Mouse (Mus musculus) adrenal gland, adult 2 months (tissue): ENCODE data around the gene Erich4. TPM values are rescaled to one million over a fixed set of nuclear protein-coding genes. Genes with fewer than 3 reads are reported as not detected.

Experiments
- DNase-seq: peaks from one replicate; pipeline ENCODE4 v3.0.0; 2021
- long read RNA-seq: library from polyadenylated mRNA; stranded (forward); transcript quantifications from one replicate; pipeline ENCODE4 v2.0.0, GENCODE M21; 2021
- polyA plus RNA-seq: library from polyadenylated mRNA; depleted of rRNA; stranded (reverse); fragments of >200 nt; gene quantifications from 2 replicates; pipeline ENCODE4 v1.2.3, GENCODE M21; 2012; rRNA removed
- total RNA-seq, 2 experiments: library from RNA; stranded (reverse); gene quantifications; 2 replicates each; pipeline ENCODE4 v1.2.3; 2021

Erich4 gene
- not detected for total RNA-seq
- polyA plus RNA-seq = not detected in 2 replicates
- long read RNA-seq = 0 reads

DNA sequence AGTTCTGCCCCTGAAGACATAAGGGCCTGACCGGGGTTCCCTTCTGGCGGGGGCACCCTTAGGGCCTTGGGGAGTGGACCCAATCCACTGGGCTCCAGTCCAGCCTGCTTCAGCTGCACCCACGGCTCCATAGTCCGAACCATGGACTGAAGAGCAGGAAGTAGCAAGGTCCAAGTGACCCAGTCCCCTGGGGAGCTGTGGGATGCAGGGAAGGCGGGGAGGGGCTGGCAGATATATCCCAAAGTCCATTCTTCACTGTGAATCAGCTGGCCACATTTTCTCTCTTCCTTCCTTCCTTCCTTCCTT lies at the start of gene Erich4:
Gene Erich4 (minus strand): TSS at position 187 of the 306 bp plus-strand sequence.
- DNase-seq = no peak

DNA sequence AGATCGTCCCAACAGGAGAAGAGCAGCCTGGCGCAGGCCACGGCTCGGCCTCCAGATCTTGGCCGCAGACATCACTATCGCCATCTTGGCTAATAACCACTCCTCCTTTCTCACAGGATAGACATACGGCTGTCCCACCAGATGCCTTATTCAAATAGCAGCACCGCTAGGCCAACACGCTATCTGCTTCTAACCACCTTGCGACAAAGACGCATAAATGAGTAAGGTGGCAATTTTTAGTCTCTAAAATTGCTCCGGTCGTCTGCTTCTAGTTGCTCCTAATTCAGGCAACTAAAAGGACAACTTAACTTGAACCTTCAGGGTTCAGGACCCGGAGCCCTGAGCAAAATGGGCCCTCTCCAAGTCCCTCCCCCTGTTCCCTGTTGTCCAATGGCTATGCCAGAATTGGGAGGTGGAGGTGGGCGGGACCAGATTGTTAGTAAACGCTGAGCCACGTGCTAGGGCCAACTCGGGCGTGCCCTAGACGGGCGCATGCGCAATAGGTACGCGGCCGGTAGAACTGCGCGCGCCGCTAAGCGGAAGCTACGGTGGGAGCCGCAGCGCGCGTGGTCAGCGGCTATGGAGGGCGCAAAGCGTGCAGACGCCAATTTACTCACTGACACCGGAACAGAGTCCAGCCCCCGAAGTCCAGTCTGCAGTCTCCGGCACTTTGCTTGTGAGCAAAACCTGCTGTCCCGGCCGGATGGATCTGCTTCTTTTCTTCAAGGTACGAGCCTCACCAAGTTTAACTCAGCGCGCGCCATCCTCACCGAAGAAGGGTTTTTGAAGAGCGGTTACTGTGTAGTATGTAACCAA lies 43.2 kb upstream of the Erich4 start, which contains the start of the genes Bckdha and Exosc5:
Gene Bckdha (minus strand): TSS at position 325 of the 816 bp plus-strand sequence.
Gene Exosc5 (plus strand): TSS at position 508 of the 816 bp plus-strand sequence.
- peak; percentile 99 for DNase-seq

DNA sequence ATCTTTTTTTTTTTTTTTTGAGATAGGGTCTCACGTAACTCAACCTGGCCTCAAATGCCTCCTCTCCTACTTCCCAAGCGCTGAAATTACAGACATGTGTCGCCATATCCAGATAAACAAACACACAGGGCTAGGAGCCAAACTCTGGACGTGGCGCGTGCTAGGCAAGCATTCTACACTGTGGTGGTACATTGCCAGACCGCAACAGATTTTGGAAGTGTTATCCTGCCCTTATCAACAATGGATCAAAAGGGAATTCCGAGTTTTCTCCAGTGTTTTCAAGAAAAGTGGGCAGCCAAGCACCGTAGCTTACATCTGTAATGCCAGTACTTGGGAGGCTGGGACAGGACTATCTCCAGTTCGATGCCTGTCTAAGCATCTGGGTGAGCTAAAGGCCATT lies 42.1 kb upstream of the Erich4 start:
- peak; percentile 49 for DNase-seq

DNA sequence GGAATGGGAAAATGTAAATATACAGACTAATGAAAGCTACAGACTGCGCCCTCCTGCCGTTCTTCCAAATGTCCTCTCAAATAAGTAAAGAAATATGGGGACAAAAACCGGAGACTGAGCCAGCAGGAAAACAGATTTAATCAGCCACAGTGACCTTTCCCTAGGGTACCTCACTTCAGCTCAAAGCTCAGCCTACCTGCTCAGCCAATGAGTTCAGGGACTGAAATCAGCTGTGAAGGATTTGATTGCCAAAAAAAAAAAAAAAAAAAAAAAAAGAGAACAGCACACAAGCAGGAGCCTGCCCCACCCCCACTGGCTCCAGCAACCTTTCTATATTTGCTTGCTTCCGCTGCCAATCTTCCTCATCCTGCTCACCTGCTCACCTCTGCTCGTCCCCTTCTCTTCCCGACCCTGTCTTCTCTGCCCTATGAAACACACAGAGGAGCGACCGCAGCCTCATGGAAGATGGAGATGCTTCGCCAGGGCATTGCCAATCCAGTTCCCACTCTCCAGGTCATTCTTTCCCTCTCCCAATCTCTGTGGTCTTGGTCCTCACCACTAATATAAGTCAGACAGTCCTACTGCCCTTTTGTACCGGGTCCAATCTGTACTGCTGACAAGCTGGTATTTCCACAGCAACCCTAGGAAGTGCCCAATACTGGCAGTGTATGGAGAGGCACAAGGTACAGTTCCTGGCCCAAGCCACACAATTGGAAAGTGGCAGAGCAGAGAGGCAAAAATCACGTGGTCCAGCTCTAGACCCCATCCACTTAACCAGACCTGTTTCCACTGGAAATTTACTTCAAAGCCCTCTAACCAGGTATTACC lies 40.1 kb upstream of the Erich4 start:
- peak; percentile 21 for DNase-seq

DNA sequence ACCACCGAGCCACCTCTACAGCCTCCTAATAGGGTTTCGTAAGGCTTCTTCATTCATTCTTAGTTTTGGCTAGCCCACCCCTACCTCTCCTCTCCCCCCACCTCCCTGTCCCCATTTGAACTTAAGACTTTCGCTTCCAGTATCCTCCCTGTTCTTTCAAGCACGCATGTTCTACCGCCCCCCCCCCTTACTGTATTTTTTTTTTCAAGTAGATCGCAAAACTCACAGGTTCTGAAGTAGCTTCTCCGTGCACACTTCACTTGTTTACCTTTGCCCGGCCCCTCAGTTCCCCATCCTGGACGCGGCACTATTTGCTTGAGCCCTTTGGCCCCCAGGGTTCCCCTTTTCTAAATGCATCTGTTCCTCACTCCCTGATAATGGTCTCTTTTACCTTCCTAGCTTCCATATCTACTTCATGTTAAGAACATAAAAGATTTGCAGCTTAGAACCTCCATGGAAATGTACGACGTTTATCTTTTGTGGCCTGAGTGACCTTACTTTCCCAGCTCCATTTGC lies 36.6 kb upstream of the Erich4 start:
- no peak for DNase-seq

DNA sequence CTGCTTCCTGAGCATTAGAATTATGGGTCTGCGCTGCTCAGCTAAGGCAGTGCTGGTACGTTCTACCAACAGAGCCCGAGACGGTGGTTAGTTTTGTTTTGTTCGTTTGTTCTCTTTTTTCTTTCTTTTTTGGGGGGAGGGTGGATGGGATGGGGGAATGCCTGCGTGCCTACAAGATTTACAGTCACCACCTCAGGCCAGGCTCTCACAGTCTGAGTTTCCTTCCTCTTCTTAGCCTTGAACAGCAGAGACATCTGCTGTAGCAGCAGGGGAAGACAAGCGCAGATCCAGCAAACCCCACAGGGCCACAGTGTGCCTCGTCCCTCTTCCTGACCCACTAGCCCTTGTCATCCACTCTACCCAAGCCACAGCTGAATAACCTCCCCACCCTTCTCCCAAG lies 35.6 kb upstream of the Erich4 start:
- no peak for DNase-seq

DNA sequence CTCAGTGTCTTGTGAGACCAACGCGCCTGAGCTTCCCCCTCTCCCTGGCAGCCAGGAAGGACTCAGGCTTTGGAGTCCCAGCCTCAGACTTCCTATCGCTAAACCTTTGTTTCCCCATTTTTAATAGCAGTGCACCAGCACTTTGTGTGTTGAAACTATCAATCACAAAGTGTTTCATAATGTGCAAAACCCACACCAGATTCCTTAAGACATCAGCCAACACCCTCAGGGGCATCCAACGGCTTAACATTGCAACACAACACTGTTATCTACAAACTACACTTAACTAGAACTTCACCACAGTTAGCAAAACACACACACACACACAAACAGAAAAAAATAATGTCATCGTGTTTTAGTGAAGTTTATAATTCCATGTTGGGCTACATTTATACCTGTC lies 34.1 kb upstream of the Erich4 start:
- no peak for DNase-seq

DNA sequence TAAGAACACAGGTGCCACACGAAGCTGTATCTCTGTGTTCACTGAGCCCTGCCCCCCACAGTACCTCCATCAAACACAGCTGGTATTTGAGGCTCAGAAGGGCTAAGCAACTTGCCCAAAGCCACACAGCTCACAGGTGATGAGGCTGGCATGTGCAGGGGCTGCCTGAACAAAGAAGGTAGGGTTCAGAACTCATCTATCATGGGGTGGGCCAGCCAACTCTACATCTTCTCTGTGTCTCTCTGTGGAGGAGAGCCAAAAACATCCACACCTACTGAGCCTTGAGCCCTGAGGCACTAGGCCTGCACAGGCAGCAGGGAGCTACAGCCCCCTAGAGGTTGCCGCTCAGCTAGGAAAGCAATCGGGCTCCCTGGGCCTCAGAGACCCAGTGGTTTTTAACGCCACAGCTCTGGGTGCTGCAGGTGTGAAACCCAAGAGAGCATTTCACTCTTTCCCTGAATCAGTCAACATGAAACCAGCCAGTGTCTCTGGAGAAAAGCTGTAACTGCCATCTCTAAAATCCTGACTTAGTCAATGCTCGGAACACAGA lies 32.0 kb upstream of the Erich4 start:
- DNase-seq = no peak

DNA sequence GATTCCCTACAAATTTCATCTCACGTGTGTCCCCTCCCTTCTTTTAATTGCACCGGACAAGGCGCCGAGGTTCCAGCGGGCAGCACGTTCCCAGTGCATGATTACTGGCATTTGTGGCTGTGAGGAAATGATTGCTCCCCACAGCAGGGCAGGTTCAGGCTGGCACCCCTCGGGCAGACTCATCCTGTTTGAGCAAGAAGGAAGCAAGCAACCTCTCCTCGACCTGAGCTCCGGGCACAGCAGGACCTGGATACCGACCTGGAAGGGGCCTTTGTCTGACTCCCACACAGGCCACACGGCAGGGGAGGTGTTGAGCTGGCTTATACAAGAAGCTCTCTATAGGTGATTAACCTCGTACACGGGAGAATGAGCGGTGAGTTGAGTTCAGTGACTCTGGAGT lies 29.4 kb upstream of the Erich4 start:
- no peak for DNase-seq

DNA sequence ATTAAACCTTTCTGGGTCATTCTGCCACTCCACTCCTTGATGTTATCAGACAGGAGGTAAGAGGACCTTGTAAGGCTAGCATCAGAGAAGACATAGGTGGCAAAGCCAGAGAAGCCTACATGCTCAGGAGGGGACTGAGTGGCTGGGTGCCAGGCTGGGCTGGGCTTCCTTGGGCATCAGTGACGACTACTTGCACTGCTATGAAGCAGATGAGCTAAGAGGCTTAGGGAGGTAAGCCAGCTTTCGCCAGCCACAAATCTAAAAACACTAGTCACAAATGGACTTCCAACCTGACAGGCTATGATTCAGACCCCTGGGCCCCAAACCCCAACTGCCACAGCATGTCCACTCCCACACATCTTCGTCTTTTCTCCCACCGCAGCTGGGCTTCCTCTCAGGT lies 28.9 kb upstream of the Erich4 start:
- DNase-seq = no peak

DNA sequence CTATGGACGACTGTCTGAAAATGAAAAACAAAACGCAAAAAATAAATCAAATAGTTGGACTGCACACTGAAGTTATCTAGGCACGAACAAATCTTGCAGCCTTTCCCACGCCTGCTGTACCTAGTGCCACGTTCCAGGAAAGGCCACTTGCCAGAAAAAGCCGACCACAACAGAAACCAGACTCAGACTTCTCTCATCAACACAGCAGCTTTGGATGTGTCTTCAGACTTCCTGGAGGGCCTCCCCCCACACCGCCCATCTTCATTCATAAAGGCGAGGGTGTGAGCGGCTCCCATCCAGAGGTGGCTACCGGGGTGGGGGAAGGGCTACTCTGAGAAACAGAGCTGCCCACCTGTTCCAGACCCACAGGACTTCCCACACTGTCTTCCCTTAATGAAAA lies 28.4 kb upstream of the Erich4 start:
- DNase-seq = no peak

DNA sequence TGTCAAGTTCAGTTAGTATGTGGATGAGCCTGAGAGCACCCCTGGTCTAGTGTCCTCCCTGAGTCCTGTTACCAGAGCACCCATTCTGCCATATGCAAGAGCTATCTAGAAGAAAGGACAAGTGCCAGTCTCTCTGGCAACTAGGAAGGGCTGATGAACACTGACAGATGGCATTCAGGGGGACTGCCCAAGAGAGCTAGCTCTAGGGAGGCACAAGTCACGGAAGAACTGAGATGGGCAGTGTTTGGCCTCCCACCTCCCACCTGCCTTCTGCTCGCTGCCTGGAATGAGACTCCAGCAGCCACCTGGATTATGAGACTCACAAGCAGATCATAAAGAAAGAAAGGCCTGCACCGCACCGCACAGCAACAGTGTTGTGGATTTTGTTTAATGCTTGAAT lies 24.1 kb upstream of the Erich4 start:
- DNase-seq = no peak

DNA sequence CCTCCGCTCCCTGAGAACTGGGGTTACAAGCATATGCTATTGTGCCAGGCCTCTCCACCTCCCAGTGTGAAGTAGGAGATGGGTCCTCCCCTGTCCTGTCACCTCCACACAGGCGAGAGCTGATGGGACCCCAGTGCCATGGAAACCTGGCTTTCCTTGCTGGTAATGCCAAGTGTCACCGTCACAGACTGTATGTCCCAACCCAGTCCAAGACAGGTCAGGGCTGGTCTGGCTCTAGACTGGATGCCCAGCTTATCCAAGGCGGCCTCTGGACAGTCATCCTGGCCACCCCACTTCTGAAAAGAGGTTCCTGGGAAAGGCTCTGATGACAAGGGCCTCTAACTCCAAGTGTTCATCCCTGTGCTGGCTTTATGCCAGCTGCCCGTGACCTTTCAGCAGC lies 21.4 kb upstream of the Erich4 start:
- DNase-seq = no peak

DNA sequence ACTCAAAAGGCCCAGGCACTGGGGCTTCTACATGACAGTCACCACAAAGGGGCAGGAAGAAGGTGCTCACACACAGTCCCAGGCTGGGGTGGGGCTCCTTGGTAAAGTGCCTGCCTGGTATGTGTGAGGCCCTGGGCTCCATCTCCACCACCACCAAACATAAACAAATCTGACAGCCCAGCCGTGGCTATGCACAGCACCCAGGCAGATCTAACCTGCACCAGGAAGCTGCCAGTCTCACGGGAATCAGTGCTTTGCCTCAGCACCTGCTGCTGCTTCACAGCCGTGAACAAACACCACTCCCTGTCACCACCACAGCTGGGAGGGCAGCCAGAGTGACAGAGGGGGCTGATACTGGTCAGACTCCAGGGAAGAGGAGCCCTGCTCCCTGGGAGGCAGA lies 20.7 kb upstream of the Erich4 start:
- no peak for DNase-seq

DNA sequence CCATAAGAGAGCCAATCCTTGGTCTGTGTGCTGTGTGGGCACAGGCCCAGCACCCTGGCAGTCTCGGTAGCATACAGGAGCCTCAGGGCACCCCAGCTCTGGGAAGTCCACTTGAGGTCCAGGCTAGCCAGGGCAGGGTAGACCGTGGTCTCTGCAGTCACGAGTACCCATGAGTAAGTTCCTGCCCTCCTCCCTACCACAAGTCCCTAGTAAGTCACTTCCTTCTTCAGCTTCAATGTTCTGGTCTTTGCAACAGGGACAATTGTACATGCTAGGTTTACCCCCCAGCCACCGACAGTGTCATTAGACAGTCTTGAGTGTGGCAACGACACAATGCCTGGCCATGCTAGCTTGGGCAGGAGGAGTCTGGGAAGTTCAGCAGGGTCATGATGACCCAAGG lies 17.0 kb upstream of the Erich4 start:
- DNase-seq = no peak

DNA sequence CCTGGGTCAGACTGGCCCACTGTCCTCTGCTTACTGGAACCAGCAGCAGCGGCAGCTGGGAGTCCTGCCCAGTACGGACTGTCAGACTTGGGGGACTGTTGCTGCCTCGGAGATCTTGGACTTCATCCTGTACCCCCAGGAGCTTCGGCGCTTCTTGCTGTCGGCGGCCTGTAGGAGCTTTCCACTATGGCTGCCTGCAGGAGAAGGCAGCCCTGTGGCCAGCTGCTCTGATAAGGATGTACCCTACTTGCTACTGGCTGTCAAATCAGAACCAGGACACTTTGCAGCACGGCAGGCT lies 12.6 kb upstream of the Erich4 start:
- DNase-seq = no peak

DNA sequence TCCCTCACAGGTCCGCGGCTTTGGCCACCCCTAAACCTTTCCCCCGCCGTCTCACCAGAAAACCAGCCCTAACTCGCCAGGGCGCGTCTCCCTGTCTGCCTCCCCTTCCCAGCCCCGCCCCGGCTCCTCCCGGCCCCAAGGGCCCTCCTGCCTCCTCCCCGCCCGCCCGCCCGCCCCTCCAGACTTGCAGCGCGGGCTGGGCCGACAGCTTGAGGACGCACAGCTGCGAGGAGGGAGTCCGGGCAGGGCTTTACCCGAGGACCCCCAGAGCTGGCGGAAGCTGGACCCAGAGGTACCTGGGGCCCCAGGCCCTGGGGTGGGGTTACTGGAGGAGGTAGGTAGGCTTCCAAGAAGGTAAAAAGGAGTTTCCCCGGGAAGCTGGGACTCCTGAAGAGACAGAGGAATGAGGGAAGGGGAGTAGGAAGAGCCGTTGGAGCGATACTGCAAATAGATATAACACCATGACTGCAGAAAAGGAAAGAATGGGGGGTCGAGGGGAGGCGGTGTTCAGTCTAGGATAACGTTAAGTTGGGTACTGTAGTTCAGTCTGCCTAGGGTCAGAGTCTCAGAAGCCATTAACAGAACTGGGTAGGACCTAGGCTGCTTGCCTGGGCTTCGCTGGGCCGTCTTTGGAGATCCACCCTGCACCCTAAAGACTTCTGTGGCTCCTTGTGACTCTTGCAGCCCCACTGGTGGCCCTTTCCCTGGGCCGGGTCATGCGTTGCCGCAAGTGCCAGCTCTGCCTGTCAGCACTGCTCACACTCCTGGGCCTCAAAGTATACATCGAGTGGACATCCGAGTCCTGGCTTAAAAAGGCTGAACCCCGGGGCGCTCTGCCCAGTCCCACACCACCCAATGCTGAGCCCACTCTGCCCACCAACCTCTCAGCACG lies 12.0 kb upstream of the Erich4 start:
- DNase-seq = peak; percentile 81

DNA sequence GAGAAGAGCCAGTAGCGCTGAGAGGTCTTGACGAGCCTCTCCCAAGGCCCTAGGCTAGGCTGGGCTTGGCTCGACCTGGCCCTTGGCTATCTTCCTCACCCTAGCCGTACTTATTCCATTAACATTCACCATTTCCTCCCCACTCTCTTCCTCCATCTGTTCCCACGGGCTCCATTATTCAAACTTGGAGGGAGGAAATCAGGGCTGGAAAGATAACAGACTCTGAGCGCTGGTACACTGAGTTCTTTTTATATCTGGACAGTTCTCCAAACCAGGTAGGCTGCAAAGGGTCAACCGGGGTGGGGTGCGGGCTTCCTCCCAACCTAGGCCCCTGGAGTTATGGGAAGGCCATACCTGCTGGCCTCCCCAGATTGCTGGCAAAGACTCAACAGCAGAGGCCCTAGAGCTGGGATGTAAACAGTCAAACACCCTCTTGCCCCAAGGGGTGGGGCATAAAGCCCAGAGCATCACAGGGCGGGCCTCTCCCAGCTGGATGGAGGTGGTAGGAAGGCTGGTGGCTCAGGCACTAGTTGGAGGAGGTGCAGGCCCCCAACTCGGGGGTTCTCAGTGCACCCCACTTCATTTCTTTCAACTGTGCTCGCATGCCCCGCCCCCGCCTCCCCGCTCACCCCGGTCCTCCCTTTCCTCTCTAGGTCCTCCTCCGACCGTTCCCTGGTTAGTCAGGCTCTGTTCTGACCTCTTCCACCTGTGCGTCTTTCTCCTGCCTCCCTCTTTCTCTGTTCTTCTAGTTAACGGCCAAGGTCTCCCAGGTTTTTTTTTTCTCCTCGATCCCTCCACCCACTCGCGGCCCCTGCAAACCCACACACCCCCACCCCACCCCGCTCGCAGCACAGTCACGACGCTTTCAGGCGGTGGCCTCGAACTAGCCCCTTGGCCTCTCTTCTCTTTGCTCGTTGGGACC lies 11.1 kb upstream of the Erich4 start, which contains the start of gene B3gnt8:
Gene B3gnt8 (plus strand): TSS at position 146 of the 922 bp plus-strand sequence.
- DNase-seq = peak; percentile 48

DNA sequence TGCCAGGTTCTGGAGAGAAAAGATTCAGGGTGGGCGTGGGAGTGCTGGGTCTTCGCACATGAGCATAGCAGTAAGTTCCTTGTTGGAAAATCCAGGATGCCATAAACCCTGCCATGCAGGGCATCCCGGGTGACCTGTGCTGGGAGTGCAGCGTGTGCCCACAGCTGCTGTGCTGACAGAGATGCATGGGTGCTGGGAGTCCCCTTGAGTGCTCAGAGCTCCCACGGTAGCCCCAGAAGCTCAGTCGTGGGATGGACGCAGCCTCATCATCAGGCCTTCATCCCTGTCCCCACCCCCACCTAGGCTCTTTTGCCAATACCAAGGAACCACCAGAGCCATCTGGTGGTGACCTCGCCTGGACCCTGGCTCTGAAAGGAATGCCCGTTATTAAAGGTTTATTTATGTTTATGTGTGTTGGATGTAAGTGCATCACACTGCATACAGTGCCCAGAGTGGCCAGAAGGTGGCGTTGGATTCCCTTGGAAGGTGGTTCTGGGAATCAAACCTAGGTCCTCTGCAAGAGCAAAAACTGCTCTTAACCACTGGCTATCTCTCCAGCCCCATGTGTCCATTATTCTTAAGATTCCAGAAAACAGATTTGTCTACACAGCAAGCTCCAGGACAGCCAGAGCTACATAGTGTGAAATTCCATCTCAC lies 10.0 kb upstream of the Erich4 start:
- DNase-seq = no peak

DNA sequence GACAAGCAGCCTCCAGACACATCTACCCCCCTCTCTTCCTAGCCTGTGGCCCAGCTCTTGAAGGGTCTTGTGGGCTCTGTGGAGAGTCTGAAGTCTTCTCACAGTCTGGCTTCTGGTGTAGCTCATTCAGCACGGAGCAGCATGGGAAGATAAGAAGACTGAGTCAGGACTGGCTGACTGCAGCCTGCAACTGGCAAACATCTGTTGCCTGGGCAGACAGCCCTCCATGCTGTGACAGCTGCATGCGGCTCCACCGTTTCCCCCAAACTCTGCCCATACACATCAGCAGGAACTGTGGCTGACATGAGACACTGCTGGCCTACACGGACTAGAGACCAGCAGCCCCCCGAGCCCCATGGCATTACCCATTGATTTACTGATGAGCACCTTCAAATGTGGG lies 9.2 kb upstream of the Erich4 start:
- no peak for DNase-seq
